Mouse (Mus musculus) layer of hippocampus, postnatal 14 days (tissue): Measurements from ENCODE around the gene Cntd1. TPM values are rescaled to one million over a fixed set of nuclear protein-coding genes. Genes with fewer than 3 reads are reported as not detected.
A peak's percentile ranks its signal among the peaks of the same experiment; 100 is the strongest.

Source experiments
- DNase-seq, 2 experiments: peaks; one replicate each; pipeline ENCODE4 v3.0.0; 2021 to 2022; ENCODE audit warnings: low spot score in 2 of 2, mixed read lengths in 1 of 2
- long read RNA-seq, 2 experiments: library from polyadenylated mRNA; stranded (forward); transcript quantifications; one replicate each; pipeline ENCODE4 v2.0.0; 2021
- total RNA-seq, 2 experiments: library from RNA; stranded (reverse); gene quantifications; 2 replicates each; pipeline ENCODE4 v1.2.3; 2021

Gene Cntd1
- under 1 TPM; 0.33 to 0.46 TPM for total RNA-seq
- long read RNA-seq, experiment 1, partial matches to known transcripts: 0 of 2 reads
- long read RNA-seq, experiment 1, other reads (novel, unspliced or antisense): 1 of 2 reads
- long read RNA-seq, experiment 2: 0 reads

GRCm38 (mm10) chr11:101278223-101279192 lies at the start of gene Cntd1, which contains the start of gene Coa3:
Cntd1 (plus strand) TSS chr11:101279012.
Coa3 (minus strand) TSS chr11:101279114.
- DNase-seq: peak; percentile 84 to 91

GRCm38 (mm10) chr11:101229361-101229900 lies 49.4 kb upstream of the Cntd1 start:
- peak in 1 of 2 experiments; percentile 21 for DNase-seq

DNA sequence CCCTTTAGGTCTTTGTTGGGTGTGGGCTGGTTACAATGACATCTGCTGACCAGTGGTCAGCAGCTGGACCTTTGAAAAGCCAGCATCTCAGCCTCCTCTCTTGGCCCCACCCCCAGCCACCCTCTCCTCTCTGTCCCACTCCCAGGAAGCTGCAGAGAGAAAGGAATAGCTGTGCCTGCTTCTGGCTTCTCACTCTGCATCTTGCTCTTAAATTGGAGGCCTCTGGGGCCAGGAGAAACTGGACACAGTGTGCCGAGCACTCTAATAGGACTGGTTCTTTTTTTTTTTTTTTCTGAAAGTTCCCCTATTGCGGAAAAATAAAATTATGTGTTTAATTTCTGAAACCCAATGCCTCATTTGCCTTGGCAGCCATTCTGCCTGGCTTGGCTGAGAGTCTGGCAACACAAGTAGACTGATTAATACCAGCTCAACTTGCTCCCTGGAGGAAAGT lies 48.7 kb upstream of the Cntd1 start:
- DNase-seq: peak; percentile 12 to 68

DNA sequence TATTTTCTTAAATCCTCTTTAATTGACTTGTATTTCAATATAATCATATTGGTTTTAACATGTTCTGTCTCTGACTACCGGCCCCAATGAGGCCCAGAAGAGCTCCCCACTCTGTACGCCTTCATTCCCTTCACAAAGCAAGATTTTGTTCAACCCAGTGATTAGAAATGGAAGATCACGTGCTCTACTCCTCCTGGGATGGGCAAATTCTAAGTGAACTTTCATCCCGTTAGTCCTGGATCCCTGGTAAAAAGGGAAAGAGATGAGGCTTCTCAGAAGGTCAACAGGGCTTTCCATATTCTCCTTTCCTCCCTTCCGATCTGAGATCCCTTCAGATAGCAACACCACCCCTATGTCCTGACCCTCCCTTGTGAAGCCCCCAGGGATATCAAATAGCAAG lies 48.3 kb upstream of the Cntd1 start:
- no peak for DNase-seq

DNA sequence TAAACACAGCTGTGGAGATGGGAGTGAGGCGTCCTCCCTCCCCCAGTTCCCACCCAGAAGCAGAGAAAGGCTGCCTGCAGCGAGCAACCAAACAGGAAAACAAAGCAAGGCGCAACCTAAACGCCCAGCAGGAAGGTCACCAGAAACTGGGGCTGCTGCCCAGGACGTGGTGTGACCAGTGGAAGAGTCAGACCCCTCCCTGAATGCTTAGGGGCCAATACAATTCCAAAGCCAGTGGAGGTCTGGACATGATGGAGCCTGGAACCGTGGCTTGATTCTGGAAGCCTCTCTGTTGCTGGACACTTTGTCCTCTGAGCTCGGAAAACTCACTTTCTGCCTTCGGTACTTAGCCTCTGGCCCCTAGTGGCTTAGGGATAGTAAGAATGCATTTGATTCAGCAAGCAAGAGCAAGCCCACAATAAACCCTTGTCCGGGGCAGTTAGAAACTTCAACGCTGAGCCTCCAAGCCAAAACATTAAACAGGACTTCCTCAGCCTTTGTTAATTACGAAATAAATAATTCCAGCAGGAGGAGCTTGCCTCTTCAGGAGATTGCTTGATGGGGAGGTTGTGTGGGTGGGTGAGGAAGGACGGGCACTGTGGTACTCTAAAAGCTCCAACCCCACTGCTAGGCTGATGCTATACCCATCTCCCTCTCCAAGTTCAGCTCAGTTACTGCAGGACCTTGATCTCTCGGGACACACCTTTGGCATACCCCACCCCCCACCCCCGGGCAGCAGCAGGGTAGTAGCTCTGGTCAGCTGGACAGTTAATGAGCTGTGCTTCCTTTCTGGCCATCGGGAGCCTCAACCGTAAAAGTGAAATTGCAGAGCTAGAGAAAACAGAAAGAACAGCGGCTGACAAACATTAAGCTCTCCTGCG lies 47.6 kb upstream of the Cntd1 start:
- DNase-seq: peak; percentile 18 to 54

DNA sequence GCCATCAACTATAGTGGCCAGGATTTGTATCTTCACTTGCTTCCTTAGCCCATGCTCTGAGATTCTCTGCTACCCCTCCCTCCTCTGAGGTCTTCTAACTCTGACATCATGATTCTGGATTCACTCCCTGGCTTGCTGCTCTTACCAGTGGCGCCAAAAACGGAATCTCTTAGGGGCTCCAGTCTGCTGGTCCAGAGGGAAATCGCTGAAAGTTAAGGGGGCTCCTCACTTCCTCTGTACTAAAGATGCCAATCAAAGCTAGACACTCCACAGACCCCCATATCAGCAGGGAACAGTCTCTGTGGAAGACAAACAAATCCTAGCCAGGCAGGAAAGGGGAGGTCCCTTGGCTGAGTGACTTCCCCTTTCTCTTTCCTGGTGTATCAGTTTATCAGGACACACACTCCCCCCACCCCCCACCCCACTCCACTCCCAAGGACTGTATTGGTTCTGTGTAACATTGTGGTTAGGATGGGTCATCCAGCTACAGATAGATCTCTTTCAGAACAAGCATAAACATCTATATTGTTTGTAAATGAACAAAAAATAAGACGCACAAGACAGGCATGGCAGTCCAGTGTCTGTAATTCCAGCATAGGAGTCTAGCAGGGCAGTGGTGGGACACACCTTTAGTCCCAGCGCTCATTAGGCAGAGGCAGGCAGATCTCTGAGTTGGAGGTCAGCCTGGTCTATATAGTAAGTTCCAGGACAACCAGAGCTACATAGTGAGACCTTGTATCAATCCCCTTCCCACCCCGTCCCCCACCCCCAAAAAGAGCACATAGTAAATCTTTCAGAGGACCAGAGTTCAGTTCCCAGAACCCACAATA lies 46.6 kb upstream of the Cntd1 start:
- no peak for DNase-seq

GRCm38 (mm10) chr11:101233240-101233639 lies 45.6 kb upstream of the Cntd1 start:
- no peak for DNase-seq

- DNase-seq: no peak
Measured at GRCm38 (mm10) chr11:101234124-101234523, 44.7 kb upstream of the Cntd1 start.

DNA sequence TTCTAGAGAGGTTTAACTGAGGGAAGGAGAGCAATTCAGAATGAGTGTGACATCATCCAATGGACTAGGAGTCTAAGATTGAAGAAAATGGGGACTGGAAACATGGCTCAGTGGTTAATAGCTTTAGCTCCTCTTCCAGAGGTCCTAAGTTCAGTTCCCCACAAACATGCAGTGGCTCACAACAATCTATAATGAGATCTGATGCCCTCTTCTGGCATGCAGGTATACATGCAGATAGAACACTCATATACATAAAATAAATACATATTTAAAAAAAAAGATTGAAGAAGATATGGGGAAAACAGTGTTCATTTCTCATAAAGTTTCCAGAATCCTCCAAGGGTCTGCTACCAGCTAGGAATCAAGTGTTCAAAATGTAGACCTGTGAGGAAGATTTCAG lies 43.4 kb upstream of the Cntd1 start:
- DNase-seq: no peak

GRCm38 (mm10) chr11:101236782-101237181 lies 42.0 kb upstream of the Cntd1 start:
- DNase-seq: no peak

GRCm38 (mm10) chr11:101238071-101238647 lies 40.7 kb upstream of the Cntd1 start:
- DNase-seq: peak in 1 of 2 experiments; percentile 19

DNA sequence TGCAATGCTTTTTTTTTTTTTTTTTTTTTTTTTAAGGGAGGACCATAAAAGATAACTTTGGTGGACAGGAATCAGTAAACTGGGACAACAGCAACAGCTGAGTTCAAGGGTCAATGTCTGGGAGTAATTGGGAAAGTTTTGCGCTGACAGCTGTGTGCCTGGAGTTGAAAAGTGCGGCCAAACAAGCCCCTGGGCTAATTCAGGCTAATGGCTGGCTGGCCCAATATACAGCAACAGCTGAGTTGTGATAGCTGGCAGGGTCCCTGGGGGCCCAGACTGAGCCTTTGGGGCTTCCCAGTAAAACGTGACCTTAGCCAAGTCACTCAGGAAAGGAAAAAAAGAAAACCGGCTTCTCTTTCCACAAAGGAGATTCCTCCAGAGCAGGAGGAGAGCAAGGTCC lies 33.7 kb upstream of the Cntd1 start:
- DNase-seq: no peak

GRCm38 (mm10) chr11:101245855-101246701 lies 32.7 kb upstream of the Cntd1 start, which contains the start of gene Ramp2:
Ramp2 (plus strand) TSS chr11:101246028.
- DNase-seq: peak in 1 of 2 experiments; percentile 42

- no peak for DNase-seq
Measured at GRCm38 (mm10) chr11:101246702-101247012, 32.2 kb upstream of the Cntd1 start.

GRCm38 (mm10) chr11:101247521-101248030 lies 31.2 kb upstream of the Cntd1 start:
- no peak for DNase-seq

- DNase-seq: peak; percentile 61 to 68
Measured at GRCm38 (mm10) chr11:101248258-101248994, 30.4 kb upstream of the Cntd1 start.

DNA sequence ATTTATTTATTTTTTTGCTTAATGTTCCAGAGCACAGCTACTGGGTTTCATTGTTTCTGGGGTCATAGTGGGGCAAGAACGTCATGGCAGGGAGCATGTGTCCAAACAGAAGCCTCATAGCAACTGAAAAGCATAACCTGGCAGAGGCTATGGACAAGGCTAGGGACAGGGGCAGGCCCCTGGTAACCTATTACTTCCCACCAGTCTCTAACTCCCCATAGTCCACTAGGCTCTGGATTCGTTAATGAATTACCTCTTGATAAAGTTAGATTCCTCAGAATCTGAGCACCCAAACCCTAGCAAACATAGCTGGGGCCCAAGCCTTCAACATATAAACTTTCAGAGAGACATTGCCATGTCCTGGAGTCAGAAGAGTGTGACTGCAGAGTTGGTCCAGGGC lies 27.8 kb upstream of the Cntd1 start:
- no peak for DNase-seq

- DNase-seq: no peak
Measured at GRCm38 (mm10) chr11:101252941-101253340, 25.9 kb upstream of the Cntd1 start.
